Mouse (Mus musculus) heart, postnatal 25 days (tissue): ENCODE measurements around the gene Snx19. TPM values are rescaled to one million over a fixed set of nuclear protein-coding genes. Genes with fewer than 3 reads are reported as not detected.
A peak's percentile ranks its signal among the peaks of the same experiment; 100 is the strongest.

Source experiments
- DNase-seq: peaks from one replicate; pipeline ENCODE4 v3.0.0; 2022; ENCODE audit warnings: low spot score
- intact Hi-C: fragments of 180-260 bp; cut with DNase I; formaldehyde crosslinking; loops from one replicate; pipeline ENCODE4 v1.15.1; 2025
- total RNA-seq, 2 experiments: library from RNA; stranded (reverse); gene quantifications; 2 replicates each; pipeline ENCODE4 v1.2.3; 2021

The Snx19 gene
- total RNA-seq, 2 experiments from 2014 or later: 26.0 to 26.6 TPM

DNA sequence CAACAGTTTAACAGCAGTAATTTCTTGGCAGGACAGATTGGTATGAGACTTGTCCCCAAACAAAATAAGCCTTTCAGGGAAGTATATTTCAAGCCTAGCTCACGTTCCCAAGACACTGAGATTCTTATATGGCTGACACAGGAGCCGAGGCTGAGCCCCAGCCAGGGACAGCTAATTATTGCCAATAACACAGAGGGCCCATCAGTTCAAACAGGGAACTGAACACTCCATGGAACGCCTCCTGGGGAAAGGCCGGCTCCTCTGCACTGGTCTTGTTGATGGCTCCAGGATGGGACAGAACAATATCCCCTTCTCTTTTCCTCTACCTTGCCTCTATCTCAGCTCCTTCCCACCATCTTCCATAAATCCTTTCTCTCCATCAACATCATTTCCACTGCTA, 53.1 kb downstream of the Snx19 start:
- no peak for DNase-seq
- intact Hi-C loops: loop anchor here (1.0 to 2.0 kb wide), 4 partner anchors 32 to 602 kb away; no protein-coding TSS in a partner anchor

DNA sequence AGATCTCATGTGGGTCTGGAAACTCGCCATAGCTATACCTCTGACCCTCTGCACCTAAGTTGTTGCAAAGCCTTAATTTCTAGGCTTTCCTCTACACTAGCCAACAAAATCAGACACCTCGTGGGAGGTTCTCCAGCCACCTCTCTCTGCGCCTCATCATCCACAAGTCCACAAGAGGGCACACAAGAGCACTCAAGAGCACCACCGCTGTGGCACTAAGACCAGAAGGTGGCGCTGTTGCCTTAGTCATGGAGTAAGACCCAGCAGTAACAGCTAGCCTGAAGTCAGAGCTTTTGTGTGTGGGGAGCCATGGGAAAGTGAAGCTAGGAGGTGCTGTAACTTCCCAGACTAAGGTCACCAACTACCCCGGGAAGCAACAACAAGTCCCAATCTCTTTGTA, 53.6 kb downstream of the Snx19 start:
- DNase-seq: peak; percentile 83
- intact Hi-C loops: loop anchor here (1.0 to 2.0 kb wide), 4 partner anchors 32 to 602 kb away; no protein-coding TSS in a partner anchor

- intact Hi-C loops: no loop called here
- DNase-seq: no peak
These were observed 55.2 kb downstream of the Snx19 start for GRCm38 (mm10) chr9:30482116-30482515.

DNA sequence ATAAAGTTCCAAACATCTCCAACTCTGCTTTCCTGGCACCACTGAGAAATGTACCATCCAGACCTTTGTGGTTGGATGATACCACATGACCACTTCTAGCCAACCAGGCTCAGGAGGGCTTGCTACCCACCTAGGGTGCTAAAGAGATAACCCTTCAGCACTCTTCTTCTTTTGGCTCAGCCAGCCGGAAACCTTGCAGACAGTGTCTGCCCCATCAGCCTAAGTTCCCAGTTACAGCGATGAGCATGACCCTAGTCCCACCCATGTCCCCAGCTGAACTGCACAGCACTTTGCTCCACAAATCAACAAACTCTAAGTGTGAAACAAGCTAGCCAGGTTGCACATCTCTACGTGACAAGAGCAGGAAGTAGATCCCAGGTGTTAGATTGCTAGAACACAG, 57.3 kb downstream of the Snx19 start:
- intact Hi-C loops: no loop called here
- no peak for DNase-seq

GRCm38 (mm10) chr9:30485161-30485560, 58.3 kb downstream of the Snx19 start:
- intact Hi-C loops: no loop called here
- no peak for DNase-seq

GRCm38 (mm10) chr9:30488384-30488783, 61.5 kb downstream of the Snx19 start:
- no peak for DNase-seq
- intact Hi-C loops: no loop called here

DNA sequence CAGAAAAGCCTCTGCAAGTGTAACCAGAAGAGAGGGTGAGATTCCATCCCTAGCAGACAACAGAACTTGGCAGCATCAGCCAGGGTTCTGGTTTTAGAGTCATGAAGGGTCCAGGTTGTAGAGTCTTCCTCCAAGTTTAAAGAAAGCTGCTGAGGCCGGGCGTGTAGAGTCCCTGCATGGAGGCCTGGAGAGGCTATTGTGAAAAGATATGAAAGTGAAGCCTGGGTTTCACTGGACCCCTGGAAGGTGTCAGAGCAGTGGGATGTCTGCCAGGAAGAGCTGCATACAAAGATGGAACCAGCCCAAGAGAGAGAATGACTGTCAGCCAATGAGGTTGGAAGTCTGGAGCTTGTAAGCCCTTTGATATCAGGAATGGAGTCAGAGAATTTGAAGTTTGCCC, 67.5 kb downstream of the Snx19 start:
- DNase-seq: no peak

DNA sequence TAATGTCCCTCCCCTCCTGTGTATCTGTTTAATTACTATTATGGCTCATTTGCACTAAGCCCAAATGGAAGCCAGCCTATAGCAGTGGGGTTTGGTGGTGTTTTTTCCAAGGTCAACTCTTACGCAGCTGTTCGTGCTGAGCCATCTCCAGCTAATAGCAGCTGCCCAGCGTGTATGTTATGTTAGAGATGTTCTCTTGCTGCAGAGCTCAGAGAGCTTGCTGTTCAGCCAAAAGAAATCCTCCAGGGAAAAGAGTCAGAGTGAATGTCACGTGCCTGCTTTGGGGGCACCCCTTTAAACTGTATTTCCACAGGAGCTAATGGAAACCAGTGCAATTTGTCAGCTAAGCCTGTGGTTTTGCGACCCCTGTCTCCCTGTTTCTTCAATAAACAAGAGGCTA, 82.1 kb downstream of the Snx19 start:
- intact Hi-C loops: no loop called here
- DNase-seq: peak; percentile 4

More for the DNA sequence above, 67.5 kb downstream of the Snx19 start:
- intact Hi-C loops: no loop called here

DNA sequence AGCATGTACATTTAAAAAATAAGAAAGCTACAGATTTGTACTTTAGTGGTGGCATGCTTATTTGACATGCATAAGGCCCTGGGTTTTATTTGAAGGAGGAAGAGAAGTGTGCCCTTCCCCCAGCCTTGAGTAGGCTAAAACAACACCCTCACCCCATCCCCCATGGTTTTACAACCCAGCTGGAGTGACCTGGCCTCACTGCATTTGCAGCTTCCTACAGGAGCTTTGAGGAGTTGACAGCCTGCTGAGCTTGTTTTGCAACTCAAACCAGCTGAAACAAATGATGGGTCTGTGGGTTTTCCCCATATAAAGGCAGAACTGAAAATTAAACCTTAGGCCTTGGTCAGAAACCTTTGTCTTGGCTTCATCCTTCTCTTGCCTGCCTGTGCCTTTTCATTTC, 89.0 kb downstream of the Snx19 start:
- intact Hi-C loops: no loop called here
- no peak for DNase-seq
